Mouse (Mus musculus) common myeloid progenitor, adult 5-6 weeks (primary cell): ENCODE results near the gene Gp9. TPM values are rescaled to one million over a fixed set of nuclear protein-coding genes. Genes with fewer than 3 reads are reported as not detected.
"Not testable (repeated sequence)": the region's sequence is repeated elsewhere in the genome, so short reads cannot be mapped to it uniquely, and the experiment has no call there.

Experiments used
- ATAC-seq: replicated peaks from 2 replicates; pipeline ENCODE4 v1.8.0; 2016; ENCODE audit warnings: low read depth, mild to moderate bottlenecking, moderate TSS enrichment, inconsistent platforms; ENCODE audit not compliant: poor library complexity, severe bottlenecking
- total RNA-seq: library from RNA; stranded (forward); fragments of 200-1000, 187-1606 nt; gene quantifications from 2 replicates; pipeline ENCODE4 v1.2.3, GENCODE M21; 2017

Gene Gp9
- total RNA-seq, 1 experiment from 2014 or later: 13.4 TPM

- ATAC-seq: peak; percentile 61
These were observed 29.8 kb upstream of the Gp9 start for GRCm38 (mm10) chr6:87748078-87748477.

- no peak for ATAC-seq
These were observed 29.3 kb upstream of the Gp9 start for GRCm38 (mm10) chr6:87748531-87748930.

- ATAC-seq: peak; percentile 44
These were observed 27.5 kb upstream of the Gp9 start for GRCm38 (mm10) chr6:87750184-87750910.

GRCm38 (mm10) chr6:87751574-87751973 lies 26.3 kb upstream of the Gp9 start:
- ATAC-seq: no peak

GRCm38 (mm10) chr6:87755196-87755595 lies 22.7 kb upstream of the Gp9 start:
- no peak for ATAC-seq

GRCm38 (mm10) chr6:87756896-87757295 lies 21.0 kb upstream of the Gp9 start:
- ATAC-seq: no peak

- no peak for ATAC-seq
These were observed 18.5 kb upstream of the Gp9 start for GRCm38 (mm10) chr6:87759404-87759803.

GRCm38 (mm10) chr6:87759850-87760249 lies 18.0 kb upstream of the Gp9 start:
- ATAC-seq: no peak

- no peak for ATAC-seq
These were observed 15.7 kb upstream of the Gp9 start for GRCm38 (mm10) chr6:87762161-87762560.

GRCm38 (mm10) chr6:87763376-87764280 lies 14.2 kb upstream of the Gp9 start:
- ATAC-seq: peak; percentile 74; the same call in 1 of the 2 replicates

- ATAC-seq: not testable (repeated sequence)
These were observed 13.6 kb upstream of the Gp9 start for GRCm38 (mm10) chr6:87764296-87764695.

GRCm38 (mm10) chr6:87770626-87771025 lies 7.2 kb upstream of the Gp9 start:
- ATAC-seq: peak; percentile 95

- no peak for ATAC-seq
These were observed 3.4 kb upstream of the Gp9 start for GRCm38 (mm10) chr6:87774466-87774865.

GRCm38 (mm10) chr6:87774909-87775308 lies 3.0 kb upstream of the Gp9 start:
- no peak for ATAC-seq

GRCm38 (mm10) chr6:87775588-87776245 lies 2.2 kb upstream of the Gp9 start:
- ATAC-seq: peak; percentile 81

- ATAC-seq: no peak
These were observed 1.2 kb upstream of the Gp9 start for GRCm38 (mm10) chr6:87776663-87777062.

GRCm38 (mm10) chr6:87778294-87779173 lies 662 bp downstream of the Gp9 start:
- peak; percentile 50 for ATAC-seq

GRCm38 (mm10) chr6:87779174-87780165 lies 1.6 kb downstream of the Gp9 start:
- no peak for ATAC-seq
